Mouse (Mus musculus) left cerebral cortex, postnatal 36 days (tissue): ENCODE measurements around the gene Art3. TPM values are rescaled to one million over a fixed set of nuclear protein-coding genes. Genes with fewer than 3 reads are reported as not detected.
"Not testable (repeated sequence)": the region's sequence is repeated elsewhere in the genome, so short reads cannot be mapped to it uniquely, and the experiment has no call there.

ENCODE experiments used
- DNase-seq, 2 experiments: peaks; one replicate each; pipeline ENCODE4 v3.0.0; 2021 to 2022; ENCODE audit warnings: low spot score in 2 of 2, mixed read lengths in 1 of 2
- intact Hi-C: fragments of 180-260 bp; cut with DNase I; formaldehyde crosslinking; loops from one replicate; pipeline ENCODE4 v1.15.1; 2025
- total RNA-seq, 2 experiments: library from RNA; stranded (reverse); gene quantifications; 2 replicates each; pipeline ENCODE4 v1.2.3; 2021

The Art3 gene
- total RNA-seq, 2 experiments from 2014 or later = 3.6 to 5.9 TPM

DNA sequence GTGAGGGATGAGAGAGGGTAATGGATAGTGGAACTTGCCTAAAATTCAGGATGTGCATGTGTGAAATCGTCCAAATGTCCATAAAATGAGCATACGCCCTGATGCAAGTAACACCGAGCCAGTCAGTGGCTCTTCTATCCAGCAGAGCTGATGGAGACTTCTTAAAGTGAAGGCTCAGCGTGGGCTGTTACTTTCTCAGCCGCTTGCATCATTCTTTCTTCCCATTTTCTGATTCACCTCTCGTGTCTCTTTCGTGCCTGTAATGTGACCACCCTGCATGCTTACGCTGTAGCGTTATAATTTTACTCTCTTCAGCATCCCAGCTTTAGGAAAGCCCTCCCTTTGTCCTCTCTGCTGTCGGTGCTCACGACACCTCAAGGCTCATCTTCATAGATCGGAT lies 505 bp upstream of the Art3 start:
- intact Hi-C loops = no loop called here
- DNase-seq = no peak

GRCm38 (mm10) chr5:92332359-92332840 lies 773 bp downstream of the Art3 start:
- intact Hi-C loops = no loop called here
- no peak for DNase-seq

- intact Hi-C loops = no loop called here
- no peak for DNase-seq
Observed at GRCm38 (mm10) chr5:92336743-92337142, 5.1 kb downstream of the Art3 start.

DNA sequence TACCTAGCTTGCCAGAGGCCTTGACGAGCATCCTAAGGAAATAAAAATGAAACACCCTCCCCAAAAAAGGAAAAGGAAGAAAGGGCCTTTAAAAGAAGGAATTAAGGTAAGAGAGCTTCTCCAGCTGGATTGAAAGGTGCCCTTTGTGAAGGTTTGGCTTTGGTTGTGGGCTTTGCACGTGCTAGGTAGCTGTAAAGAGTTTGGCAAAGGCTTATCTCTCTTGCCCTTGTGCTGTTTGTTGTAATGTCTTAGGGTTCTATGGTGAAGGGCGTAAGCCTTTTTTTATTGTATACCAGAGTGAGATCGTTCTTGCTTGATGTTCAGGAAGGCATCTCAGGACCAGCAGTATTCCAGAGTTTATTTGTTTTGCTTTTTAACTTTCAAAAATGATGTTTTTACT lies 9.0 kb downstream of the Art3 start:
- DNase-seq = no peak
- intact Hi-C loops = no loop called here

DNA sequence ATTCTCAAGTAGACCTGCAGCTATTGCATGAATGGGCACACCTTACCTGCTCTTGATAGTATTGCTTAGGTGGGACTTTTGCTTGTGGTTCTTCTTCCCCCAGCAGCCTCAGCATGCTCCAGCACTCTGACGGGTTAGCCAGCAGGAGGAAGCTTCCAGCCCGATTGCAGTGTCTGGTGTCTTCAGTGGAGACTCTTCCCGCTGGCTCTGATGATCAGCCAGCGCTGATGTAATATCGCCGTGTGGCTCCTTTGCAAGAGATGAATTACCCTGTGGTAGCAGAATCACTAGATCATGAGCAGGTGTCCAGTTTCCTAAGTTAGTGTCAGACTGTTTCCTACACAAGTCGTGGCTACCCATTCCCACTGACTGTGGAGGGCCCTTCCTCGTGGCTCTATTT lies 13.4 kb downstream of the Art3 start:
- intact Hi-C loops = no loop called here
- no peak for DNase-seq

DNA sequence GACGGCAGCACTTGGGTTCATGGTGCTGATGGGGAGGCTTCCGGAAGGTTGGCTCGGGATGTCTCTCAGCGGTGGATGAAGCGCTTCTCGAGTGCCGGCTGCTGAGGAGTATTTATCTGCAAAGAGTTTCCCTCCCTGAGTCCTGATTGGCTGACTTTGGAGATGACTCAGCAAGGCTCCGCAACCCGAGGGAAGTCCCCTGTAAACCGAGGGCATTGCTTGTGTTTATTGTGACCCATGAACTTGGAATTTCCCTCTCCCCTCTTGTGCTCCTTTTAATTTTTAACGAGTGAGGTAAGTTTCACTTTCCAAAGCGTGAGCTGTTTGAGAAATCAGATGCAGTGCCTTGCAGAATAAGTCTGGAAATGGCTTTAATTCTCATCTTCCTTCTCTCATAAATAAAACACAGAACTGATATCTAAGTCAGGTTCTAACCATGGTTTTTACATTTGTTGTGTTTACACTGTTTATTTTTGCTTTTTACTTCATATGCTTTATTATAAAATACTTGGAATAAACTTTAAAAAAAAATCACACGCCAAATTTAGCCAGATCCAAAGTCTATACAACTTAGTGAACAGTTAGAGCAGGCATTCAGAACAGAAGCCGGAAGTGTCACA lies 17.3 kb downstream of the Art3 start, which contains the start of gene Cxcl10:
Gene Cxcl10 (minus strand): TSS at position 96 of the 620 bp plus-strand sequence.
- intact Hi-C loops = no loop called here
- DNase-seq = peak; percentile 17 to 20

GRCm38 (mm10) chr5:92349731-92350130 lies 18.1 kb downstream of the Art3 start:
- intact Hi-C loops = no loop called here

GRCm38 (mm10) chr5:92352716-92353115 lies 21.1 kb downstream of the Art3 start:
- DNase-seq, intact Hi-C loops: not testable (repeated sequence)

More at GRCm38 (mm10) chr5:92349731-92350130, 18.1 kb downstream of the Art3 start:
- DNase-seq = no peak

DNA sequence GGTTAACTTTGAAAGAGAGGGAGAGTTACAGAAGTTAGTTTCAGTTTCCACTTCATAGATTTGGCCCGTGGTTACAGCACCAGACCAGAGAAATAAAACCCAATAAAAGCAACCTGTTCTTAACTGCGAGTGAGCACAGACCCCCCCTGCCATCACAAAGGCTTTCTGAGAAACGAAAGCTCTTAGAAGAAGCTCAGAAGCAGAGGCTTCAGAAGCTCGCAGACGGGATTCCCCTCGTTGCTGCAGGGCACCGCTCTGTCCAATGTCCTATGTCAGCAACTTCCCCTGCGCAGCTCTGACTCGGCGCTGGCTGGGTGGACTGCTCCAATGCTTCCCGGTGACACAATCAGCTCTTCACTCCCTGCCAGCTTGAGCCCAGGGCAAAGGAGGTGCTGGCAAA lies 21.9 kb downstream of the Art3 start:
- no peak for DNase-seq
- intact Hi-C loops = no loop called here

- intact Hi-C loops = no loop called here
Observed at GRCm38 (mm10) chr5:92358033-92358432, 26.4 kb downstream of the Art3 start.

GRCm38 (mm10) chr5:92358767-92359455 lies 27.3 kb downstream of the Art3 start:
- intact Hi-C loops = no loop called here
- no peak for DNase-seq

More at GRCm38 (mm10) chr5:92358033-92358432, 26.4 kb downstream of the Art3 start:
- DNase-seq = no peak

GRCm38 (mm10) chr5:92363179-92363578 lies 31.6 kb downstream of the Art3 start:
- intact Hi-C loops = no loop called here
- no peak for DNase-seq

- DNase-seq = no peak
- intact Hi-C loops = no loop called here
Observed at GRCm38 (mm10) chr5:92364011-92364410, 32.4 kb downstream of the Art3 start.

GRCm38 (mm10) chr5:92365146-92365705 lies 33.6 kb downstream of the Art3 start:
- DNase-seq = no peak
- intact Hi-C loops = no loop called here

DNA sequence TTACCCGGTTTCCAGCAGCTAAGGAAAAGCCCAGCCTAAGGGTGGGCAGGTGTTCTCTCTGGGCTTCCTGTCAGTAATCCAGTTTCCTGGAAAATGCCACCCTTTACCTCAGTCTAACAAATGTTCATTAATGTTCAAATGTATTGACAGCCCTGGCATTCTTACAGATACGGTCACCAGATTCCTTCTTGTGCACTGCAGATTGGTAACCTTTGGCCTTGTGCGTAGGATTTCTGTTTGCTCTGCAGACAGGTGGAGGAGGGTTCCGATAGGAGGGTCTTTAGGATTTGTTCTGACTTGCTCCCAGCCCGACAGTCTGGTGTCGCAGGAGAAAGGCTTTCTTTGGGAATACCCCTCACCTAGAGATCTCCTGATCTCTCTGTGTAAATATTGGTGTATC lies 34.9 kb downstream of the Art3 start:
- intact Hi-C loops = no loop called here

DNA sequence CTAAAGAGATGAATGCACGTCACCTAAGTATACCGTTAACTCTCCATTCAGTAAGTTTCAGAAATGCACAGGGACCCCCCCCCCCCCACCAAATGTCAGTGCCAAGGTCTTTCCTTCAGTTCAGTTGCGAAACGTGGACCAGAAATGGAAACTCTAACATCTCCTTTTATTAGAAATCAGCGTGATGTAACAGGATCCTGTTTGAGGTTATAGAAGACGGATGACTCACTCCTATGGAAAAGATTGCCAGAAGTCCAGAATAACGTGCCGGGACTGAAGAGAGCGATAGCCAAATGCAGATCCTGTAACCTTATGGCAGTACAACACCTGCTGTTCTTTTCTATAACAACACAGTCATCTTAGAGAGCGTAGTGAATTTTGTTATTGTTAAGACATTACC lies 36.8 kb downstream of the Art3 start:
- intact Hi-C loops = no loop called here
- no peak for DNase-seq

More for the DNA sequence above, 34.9 kb downstream of the Art3 start:
- no peak for DNase-seq

DNA sequence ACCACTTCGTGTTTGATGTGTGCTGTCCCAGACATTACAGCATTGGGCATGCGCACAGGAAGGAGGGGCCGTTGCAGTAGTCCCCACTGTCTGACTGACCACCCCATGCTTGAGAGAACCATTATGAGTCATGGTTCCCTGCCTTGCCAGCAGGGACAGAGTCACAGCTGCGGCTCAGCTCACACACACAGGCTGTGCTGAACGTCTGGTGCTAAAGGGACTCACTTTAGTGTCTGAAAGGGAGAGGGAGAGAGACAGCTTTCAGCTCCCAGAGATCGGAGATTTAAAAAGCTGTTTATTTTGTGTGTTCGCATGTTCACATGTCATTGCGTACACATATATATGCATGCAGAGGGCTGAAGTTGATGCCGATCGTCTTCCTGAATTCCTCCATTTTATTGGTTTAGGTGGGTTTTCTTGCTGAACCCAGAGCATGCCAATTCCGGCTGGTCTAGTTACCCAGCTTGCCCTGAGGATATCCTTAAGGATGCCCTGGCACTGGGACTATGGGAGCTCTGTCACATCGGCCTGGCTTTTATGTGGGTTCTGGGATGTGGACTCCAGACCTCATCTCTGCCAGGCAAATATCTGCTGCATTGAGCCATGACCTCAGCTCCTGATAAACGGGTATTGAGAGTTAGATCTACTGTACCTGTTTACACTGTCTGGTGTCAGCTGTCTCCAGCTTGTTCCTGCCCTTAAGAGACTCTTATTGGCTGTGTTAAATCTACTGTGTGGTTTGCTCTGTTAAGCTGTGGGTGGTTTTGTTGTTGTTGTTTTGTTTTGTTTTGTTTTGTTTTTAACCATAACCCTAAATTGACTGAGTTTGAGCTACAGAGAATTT lies 37.7 kb downstream of the Art3 start:
- peak; percentile 45 to 51 for DNase-seq
- intact Hi-C loops = no loop called here

DNA sequence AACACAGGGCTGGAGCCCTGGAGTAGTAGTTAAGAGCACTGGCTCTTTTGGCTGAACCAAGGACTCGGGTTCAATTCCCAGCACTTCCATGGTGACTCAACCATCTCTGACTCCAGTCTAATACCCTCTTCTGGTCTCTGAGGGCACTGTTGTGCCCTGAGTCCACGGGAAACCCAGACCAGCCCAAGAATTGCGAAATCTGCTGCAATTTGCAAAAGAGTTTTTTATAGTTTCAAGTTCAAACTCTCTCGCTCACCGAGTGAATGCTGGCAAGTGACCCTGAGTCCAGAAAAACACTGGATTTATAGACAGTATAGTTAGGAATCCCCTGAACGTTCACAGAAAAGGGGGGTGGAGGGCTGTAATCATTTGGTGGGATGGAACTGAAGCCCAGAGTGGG lies 38.8 kb downstream of the Art3 start:
- intact Hi-C loops = no loop called here
- DNase-seq = no peak

DNA sequence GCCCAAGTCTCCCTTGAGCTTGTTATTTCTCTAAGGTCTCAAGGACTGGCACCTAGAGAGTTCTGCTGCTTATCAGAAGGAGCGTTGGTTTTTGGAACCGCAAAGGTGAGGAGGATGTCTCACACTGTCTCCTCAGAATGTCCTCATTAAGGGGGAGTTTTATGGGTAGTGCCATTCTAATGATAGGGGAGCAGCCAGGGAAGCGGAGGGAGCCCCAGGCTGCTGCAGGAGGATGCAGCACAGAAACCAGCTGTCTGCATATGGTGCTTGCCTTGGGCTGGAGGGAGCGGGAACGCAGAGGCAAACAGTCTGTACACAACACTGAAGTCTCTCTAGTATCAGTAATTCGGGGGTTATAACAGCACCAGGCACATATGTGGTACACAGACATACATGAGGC lies 39.3 kb downstream of the Art3 start:
- intact Hi-C loops = no loop called here
- DNase-seq = no peak

GRCm38 (mm10) chr5:92371361-92371976 lies 39.8 kb downstream of the Art3 start:
- no peak for DNase-seq
- intact Hi-C loops = no loop called here
